Mouse (Mus musculus) left cerebral cortex, adult 9 months (tissue): Measurements from ENCODE around the gene Zdhhc22.

Experiments
- DNase-seq, 2 experiments: peaks; one replicate each; pipeline ENCODE4 v3.0.0; 2022; ENCODE audit warnings: low spot score in 2 of 2

Zdhhc22 gene

GRCm38 (mm10) chr12:86995931-86996330, 5.7 kb upstream of the Zdhhc22 start:
- no peak for DNase-seq

GRCm38 (mm10) chr12:86994776-86995175, 4.5 kb upstream of the Zdhhc22 start:
- no peak for DNase-seq

- DNase-seq: no peak
Measured at GRCm38 (mm10) chr12:86994166-86994565, 3.9 kb upstream of the Zdhhc22 start.

DNA sequence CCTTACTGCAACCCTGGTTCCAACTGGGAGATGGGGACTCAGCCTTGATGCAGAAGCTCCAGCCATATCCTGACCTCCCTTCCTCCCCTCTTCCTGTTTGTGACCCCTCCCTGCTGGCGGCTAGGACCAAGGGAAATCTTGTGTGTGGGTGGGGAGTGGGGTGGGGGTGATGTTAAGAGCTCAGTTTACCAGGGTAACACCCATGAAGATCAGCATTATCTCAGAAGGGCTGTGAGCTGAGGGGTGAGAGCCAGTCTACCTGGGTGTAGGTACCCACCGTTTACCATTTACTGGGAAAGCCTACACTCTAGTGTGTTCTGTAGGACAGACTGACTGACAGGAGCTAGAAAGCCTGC, 503 bp upstream of the Zdhhc22 start:
- no peak for DNase-seq

DNA sequence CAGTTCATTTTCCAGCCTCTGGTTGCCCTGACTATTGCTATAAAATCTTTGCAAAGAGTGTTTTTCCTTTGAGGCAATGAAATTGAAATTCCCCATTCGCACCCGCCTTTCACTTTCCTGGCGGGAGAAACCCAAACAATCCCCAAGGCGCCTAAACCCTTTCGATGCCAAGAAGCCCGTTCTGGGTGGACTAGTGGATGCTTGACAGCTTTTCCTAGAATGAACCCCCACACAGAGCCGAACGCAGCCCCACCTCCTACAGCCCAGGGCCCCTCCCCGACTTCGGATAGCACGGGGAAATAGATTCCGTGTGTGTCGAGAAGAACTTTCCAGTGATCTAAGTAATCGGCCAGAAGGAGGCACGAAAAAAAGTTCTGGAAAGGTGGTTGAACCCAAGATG, 852 bp downstream of the Zdhhc22 start:
- DNase-seq: peak in 1 of 2 experiments; percentile 41

DNA sequence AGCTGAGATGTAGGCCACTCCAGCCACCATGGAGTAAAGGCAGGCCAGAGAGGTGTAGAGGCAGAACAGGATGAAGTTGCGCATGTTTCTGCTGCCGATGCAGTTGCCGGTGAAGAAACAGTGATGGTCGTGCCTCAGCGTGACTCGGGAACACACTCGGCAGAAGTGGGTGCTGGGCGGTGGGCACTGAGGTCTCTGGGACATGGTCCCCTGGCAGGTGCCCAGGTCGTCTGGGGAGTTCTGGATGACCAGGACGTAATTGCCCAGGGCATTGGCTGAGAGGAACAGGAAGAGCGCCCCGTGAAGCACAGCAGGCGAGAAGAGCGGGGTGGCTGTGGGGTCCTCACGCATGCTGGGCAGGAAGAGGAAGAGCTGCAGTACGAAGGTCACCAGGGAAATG, 2.0 kb downstream of the Zdhhc22 start:
- DNase-seq: no peak

- peak in 1 of 2 experiments; percentile 43 for DNase-seq
Measured at GRCm38 (mm10) chr12:86986562-86986961, 3.7 kb downstream of the Zdhhc22 start.

DNA sequence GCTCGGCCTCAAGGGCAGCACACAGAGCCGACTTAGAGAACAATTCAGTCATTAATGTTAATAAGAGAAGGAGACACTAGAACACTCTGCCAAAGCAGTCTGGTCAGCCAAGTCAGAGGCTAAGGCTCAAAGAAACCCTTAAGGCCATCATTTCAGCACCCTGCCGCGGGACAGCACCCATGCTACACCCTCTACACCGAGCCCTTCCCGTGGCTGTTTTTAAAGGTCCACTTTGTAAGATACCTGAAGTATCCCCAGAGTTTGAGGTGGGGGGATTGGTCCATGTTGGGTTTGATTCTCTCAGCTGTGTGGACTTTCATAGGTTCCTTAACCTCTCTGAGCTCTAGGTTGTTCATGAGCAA, 6.1 kb downstream of the Zdhhc22 start:
- DNase-seq: no peak

- peak in 1 of 2 experiments; percentile 69 for DNase-seq
Measured at GRCm38 (mm10) chr12:86983470-86984193, 6.6 kb downstream of the Zdhhc22 start.

- DNase-seq: peak in 1 of 2 experiments; percentile 52
Measured at GRCm38 (mm10) chr12:86981180-86981579, 9.1 kb downstream of the Zdhhc22 start.

GRCm38 (mm10) chr12:86977833-86978232, 12.4 kb downstream of the Zdhhc22 start:
- peak; percentile 58 to 87 for DNase-seq

- no peak for DNase-seq
Measured at GRCm38 (mm10) chr12:86976511-86977168, 13.6 kb downstream of the Zdhhc22 start.

GRCm38 (mm10) chr12:86975761-86976160, 14.5 kb downstream of the Zdhhc22 start:
- DNase-seq: no peak

DNA sequence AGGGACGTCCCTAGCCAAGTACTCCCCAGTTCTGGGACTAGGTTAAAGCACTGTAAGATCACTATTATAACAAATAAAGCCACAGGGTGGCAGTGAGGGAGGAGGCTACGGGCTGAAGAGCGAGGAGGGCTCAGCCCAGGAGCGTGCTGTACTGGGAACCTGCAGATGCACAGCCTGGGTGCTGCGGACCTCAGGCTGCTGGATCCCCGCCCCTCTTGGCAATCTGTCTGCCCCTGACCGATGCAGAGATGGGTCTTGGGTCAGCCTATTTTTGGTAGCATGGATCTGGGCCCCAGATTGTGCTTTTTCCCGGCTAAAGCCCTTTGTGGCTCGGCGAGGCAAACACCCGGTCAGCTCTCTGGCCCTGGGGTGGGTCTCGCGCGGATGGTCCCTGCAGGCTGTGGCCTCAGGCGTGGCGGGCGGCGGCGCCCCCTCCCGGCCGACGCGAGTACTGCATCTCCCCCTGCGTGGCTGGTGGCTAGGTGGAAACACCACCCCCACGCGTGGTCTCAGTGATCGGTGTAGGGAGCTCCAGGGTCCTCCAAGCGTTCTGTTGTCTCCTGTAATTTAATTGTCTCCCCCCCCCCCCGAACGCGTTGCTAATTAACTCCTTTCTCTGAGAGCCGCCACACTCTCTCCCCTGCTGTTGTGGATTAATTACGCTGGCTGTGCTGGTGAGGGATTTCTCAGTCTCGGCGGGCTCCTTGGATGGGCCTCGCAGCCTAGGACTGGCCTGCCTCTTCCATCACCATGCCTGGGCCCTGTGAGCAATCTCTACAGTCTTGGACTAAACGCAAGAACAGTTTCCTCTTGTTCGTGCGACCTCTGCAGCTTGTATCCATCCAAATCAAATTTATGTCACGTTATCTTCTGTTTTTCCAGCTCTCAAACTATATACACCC, 15.6 kb downstream of the Zdhhc22 start:
- peak in 1 of 2 experiments; percentile 73 for DNase-seq

- DNase-seq: peak in 1 of 2 experiments; percentile 73
Measured at GRCm38 (mm10) chr12:86973706-86974105, 16.5 kb downstream of the Zdhhc22 start.

GRCm38 (mm10) chr12:86973216-86973615, 17.0 kb downstream of the Zdhhc22 start:
- DNase-seq: peak in 1 of 2 experiments; percentile 66

GRCm38 (mm10) chr12:86971089-86971488, 19.1 kb downstream of the Zdhhc22 start:
- no peak for DNase-seq

DNA sequence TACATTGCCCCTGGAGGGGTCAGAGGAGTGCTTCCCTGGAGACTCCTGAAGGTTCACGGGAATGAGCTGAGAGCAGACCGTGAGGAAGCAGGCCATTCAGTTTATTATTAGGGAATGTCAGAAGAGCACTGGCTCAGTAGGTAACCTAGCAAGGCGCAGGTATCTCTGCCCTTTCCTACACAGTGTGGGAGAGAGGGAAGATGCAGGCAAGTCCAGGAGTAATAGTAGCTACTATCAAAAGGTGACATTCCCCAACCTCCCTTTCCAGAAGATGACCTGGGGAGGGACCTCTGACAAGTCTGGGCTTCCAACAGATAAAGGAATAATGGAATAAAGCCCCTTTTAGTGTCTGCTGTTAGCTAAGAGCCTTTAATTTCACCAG, 21.0 kb downstream of the Zdhhc22 start:
- DNase-seq: no peak

DNA sequence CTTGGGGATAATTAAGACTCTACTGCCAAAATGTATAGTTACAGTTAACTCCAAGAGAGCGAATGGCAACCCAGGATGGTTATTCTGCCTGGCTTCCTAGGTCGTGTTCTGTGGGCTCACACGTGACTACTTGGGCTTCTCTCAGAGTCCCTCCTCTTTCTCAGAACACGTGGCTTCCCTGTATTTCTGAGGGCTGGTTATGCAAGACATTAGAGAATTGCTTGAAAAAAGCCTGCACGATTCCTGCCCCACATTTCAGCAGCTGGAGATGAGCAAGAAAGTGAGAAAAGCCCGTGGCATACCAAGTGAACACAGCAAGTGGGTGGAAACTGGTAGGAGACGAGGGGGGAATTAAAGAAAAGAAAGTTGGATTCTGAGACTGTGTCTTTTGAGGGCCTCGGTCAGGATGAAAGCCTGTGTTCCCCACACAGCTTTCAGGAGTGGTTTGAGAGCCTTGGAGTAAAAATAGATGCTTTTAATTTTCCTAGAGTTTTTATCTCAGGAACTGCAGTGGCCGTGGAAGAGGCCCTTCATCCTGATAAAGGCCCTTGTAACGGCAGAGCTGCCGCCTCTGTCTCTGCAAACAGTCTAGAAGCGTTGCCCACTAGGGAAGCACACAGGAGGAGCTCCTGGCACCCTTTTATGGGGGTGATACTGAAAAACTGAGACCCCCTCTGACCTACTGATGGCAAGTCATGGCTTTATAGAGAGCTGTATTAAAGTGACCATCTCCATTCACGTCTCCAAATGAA, 21.6 kb downstream of the Zdhhc22 start:
- peak; percentile 90 for DNase-seq

DNA sequence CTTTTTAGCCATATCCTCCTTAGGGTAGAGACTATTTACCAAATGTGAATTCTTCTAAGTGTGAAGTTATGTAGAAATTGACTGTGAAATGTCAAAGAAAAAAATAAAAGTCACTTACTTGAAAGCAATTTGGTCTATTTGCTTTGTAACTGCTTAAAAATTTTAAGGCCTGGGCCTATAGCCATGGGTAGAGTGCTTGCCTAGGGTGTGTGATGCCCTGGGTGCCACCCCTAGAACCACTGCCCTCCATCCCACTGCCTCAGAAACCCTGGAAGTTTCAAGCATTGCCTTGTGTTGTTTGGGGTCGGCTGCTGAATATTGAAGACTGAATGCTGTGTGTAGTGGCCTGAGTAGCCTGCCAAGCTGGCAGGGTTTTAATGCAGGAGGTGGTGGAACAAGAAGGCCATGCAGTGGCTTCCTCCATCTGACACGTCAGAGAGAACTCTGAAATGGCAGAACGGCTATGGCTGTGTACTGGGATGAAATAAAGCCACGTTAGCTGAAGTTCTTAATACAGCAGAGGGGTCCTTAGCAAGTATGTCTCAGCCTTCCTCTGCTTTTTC, 24.9 kb downstream of the Zdhhc22 start:
- DNase-seq: no peak

DNA sequence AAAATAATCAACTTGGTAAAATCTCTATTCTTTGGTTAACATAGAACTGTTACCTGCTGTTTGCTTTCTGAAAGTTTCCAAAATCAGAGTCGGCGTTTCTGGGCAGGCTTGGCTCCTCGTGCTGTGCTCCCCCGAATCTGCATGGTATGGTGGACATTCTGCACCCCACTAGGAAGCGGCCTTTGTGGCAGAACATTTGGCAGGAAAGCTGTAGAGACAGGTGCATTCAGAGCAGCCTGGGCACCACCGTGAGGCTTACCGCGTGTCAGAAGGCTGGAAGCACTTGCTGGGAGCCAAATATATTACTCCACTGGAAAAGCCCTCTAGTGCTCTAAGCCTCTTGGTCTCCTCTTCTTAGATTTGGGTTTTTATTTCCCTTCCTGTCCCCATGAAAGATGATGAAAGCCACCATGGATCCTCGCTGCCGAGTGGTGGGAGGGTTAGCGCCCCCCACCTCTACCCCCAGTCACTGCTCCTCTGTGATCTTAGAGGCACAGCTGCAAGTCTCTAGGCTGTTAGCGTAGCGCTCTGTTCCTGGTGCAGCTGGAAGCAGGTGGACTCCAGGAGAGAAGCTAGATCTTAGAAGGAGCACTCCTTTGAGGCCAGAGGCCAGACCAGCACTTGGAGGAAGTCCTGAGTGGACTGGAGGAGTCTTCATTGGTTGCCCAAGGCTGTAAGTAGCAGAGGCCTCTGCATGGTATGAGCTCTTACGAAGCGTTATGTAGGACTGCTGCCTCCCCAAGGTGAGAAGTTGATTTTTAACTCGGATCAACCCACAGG, 25.8 kb downstream of the Zdhhc22 start:
- DNase-seq: no peak
